Mouse (Mus musculus): ENCODE measurements at regions not wholly inside any gene's neighbourhood (a gene's known extent, or its start where the extent isn't known, plus 50 kb on each side); places are given as distances from the start of the nearest gene placed in this dataset.

DNA sequence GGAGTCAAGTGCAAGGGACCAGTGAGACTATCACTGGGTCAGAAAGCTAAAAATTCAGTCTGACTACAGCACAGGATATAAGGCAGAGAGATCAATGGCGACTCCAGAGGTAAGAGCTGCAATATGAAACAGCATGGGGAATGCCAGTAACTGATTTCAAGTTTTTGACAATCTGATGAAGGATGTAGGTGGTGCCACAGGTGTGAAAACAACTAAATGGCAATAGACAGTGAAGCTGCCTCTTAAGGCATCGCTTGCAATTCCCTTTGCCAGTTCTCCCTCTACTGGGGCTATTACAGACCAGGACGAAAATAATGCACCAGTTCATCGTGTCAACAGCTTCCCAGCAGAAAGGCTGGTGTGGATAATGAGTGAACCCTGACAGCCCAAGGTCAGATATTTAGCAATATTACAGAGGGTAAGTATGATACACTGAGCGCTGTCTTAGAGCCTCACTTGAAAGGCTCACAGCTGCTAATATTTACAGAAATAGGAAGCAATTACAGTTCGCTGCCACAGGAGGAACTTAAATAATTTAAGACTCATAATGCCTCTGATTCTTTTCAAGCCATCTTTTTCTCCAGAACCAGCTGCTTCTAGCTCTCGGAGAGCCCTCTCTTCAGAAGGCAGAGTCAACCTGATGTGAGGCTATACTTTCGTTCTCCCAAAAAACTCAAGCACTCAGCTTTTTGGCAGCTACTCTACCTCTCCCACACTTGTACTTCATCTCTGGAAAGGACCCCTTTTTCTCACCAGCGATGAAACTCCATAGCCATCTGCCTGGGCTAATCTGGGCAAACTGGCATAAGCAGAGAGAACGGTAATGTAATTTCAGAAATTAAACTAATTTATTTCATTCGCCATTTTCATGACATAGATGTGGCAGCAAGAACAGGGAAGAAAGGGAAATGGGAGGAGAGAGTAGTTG, 139.9 kb downstream of the Mat2b start:
- no peaks in the 10 kb centered on the region for H3K27me3 ChIP-seq (replicated peaks; ENCODE audit: control insufficient read depth, insufficient read depth, low read length)
- no peaks in the 10 kb centered on the region for H3K4me1 ChIP-seq (ENCODE audit: control insufficient read depth, insufficient read depth, low read length)
- no peak overlapping the region for H3K4me3 ChIP-seq (ENCODE audit: insufficient read depth, low read depth, low read length)
- DNase-seq: no peak
- no peaks in the 10 kb centered on the region for H3K36me3 ChIP-seq (ENCODE audit: control insufficient read depth, insufficient read depth, low read length)
- WGBS: 73% methylated on average over 11 of the region's 11 CpGs
- no peak overlapping the region for H3K27ac ChIP-seq (ENCODE audit: insufficient read depth, low read depth, low read length)
- TF ChIP-seq CTCF (conservative IDR thresholded peaks at IDR 0.05; ENCODE audit: insufficient read depth, insufficient read length, low read depth, low read length) (no peak), POLR2A (IDR thresholded peaks at IDR 0.05; ENCODE audit: low read depth, low read length) (no peak)

- 72% methylated on average over 2 of the region's 2 CpGs for WGBS
- DNase-seq: no peak
- H3K4me3 ChIP-seq (ENCODE audit: insufficient read depth, low read depth, low read length): no peak overlapping the region
- H3K36me3 ChIP-seq (ENCODE audit: control insufficient read depth, insufficient read depth, low read length): no peaks in the 10 kb centered on the region
- no peaks in the 10 kb centered on the region for H3K27me3 ChIP-seq (replicated peaks; ENCODE audit: control insufficient read depth, insufficient read depth, low read length)
- no peaks in the 10 kb centered on the region for H3K4me1 ChIP-seq (ENCODE audit: control insufficient read depth, insufficient read depth, low read length)
- no peak overlapping the region for H3K27ac ChIP-seq (ENCODE audit: insufficient read depth, low read depth, low read length)
- TF ChIP-seq POLR2A (IDR thresholded peaks at IDR 0.05; ENCODE audit: low read depth, low read length) (no peak), CTCF (conservative IDR thresholded peaks at IDR 0.05; ENCODE audit: insufficient read depth, insufficient read length, low read depth, low read length) (no peak)
These were observed 142.9 kb downstream of the Mat2b start for GRCm38 (mm10) chr11:40552054-40552453.

DNA sequence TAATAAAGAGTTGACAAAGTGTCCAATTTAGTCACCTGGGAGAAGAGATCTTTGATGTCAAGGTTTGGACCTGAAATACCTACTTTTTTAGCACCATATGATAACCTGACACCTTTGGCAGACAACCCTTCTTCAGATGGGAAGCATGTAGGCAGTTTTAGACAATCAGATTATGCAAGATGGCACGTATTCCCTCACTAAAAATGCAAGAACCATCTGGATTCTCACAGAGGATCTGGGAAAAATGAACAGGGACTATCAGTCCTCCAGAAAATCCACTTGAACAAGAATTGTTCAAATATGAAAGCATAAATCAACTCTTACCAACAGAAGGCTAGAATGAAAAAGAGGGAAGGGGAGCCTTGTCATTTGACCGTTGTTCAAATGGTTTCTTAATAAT, 148.4 kb downstream of the Mat2b start:
- 86% methylated on average over 2 of the region's 2 CpGs for WGBS
- no peak overlapping the region for H3K4me3 ChIP-seq (ENCODE audit: insufficient read depth, low read depth, low read length)
- DNase-seq: no peak
- H3K4me1 ChIP-seq (ENCODE audit: control insufficient read depth, insufficient read depth, low read length): no peaks in the 10 kb centered on the region
- H3K36me3 ChIP-seq (ENCODE audit: control insufficient read depth, insufficient read depth, low read length): no peaks in the 10 kb centered on the region
- H3K27me3 ChIP-seq (replicated peaks; ENCODE audit: control insufficient read depth, insufficient read depth, low read length): no peaks in the 10 kb centered on the region
- TF ChIP-seq CTCF (conservative IDR thresholded peaks at IDR 0.05; ENCODE audit: insufficient read depth, insufficient read length, low read depth, low read length) (no peak), POLR2A (IDR thresholded peaks at IDR 0.05; ENCODE audit: low read depth, low read length) (no peak)
- H3K27ac ChIP-seq (ENCODE audit: insufficient read depth, low read depth, low read length): no peak overlapping the region

DNA sequence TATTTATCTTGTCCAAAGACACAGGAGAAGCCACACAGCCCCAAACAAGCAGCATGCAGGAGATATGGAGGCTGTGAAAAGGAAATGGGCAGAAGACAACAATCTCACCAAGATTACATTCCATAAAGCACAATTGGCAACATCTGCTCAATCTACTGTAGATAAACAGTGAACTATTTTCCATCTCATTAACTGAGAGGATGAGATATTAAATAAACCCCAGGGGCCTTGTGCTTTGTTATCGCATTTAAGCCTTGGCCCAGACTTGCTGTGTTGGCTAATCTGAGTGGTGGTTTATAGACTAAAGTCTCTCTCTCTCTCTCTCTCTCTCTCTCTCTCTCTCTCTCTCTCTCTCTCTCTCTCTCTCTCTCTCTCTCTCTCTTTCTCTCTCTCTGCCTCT, 149.5 kb downstream of the Mat2b start:
- Histone ChIP-seq H3K27me3 (replicated peaks; ENCODE audit: control insufficient read depth, insufficient read depth, low read length) (no peaks in the 10 kb centered on the region), H3K4me3 (ENCODE audit: insufficient read depth, low read depth, low read length) (no peak overlapping the region), H3K4me1 (ENCODE audit: control insufficient read depth, insufficient read depth, low read length) (no peaks in the 10 kb centered on the region), H3K36me3 (ENCODE audit: control insufficient read depth, insufficient read depth, low read length) (no peaks in the 10 kb centered on the region), H3K27ac (ENCODE audit: insufficient read depth, low read depth, low read length) (no peak overlapping the region)
- no peak for DNase-seq
- 47% methylated on average over 1 of the region's 1 CpGs for WGBS
- no peak for TF ChIP-seq CTCF (conservative IDR thresholded peaks at IDR 0.05; ENCODE audit: insufficient read depth, insufficient read length, low read depth, low read length)
- no peak for TF ChIP-seq POLR2A (IDR thresholded peaks at IDR 0.05; ENCODE audit: low read depth, low read length)

DNA sequence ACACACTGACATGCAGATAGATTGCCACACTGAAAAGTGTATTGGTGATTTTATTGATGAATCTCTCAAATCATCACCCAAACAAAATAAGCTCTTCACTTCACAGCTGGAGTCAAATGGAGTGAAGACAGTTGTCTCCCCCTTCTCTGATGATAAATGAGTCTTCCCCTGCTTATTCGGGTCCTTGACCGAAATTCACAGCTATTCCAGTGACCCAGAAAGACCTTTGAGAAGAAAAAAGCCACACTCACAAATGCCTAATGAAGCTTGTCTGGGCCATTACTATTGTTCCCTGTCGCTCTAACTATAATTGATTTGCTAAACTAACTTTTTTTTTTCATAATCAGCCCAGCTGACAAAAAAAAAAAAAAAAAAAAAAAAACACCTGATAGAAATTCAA, 154.8 kb downstream of the Mat2b start:
- DNase-seq: no peak
- Histone ChIP-seq H3K27ac (ENCODE audit: insufficient read depth, low read depth, low read length) (no peak overlapping the region), H3K36me3 (ENCODE audit: control insufficient read depth, insufficient read depth, low read length) (no peaks in the 10 kb centered on the region), H3K4me1 (ENCODE audit: control insufficient read depth, insufficient read depth, low read length) (no peaks in the 10 kb centered on the region), H3K4me3 (ENCODE audit: insufficient read depth, low read depth, low read length) (no peak overlapping the region), H3K27me3 (replicated peaks; ENCODE audit: control insufficient read depth, insufficient read depth, low read length) (no peaks in the 10 kb centered on the region; the same call in 1 of the 2 replicates)
- WGBS: 25% methylated on average over 3 of the region's 3 CpGs
- TF ChIP-seq POLR2A (IDR thresholded peaks at IDR 0.05; ENCODE audit: low read depth, low read length) (no peak), CTCF (conservative IDR thresholded peaks at IDR 0.05; ENCODE audit: insufficient read depth, insufficient read length, low read depth, low read length) (no peak)

DNA sequence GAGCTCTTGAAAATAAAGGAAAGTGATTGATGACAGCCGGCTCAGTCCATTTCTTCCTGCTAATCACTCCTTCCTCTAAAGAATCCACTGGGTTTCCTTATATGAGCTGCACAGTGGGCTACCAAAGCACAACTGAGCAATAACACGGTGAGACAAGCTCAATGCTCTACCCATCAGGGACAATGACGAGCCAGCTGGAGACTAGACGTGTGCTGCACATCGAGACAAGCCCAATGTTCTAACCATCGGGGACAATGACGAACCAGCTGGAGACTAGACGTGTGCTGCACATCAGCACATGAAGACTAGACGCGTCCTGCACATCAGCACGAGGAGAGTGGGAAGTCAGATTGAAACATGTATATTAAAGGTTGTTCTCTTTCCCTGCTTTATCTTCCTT, 155.2 kb downstream of the Mat2b start:
- no peaks in the 10 kb centered on the region for H3K4me1 ChIP-seq (ENCODE audit: control insufficient read depth, insufficient read depth, low read length)
- no peaks in the 10 kb centered on the region; the same call in 1 of the 2 replicates for H3K27me3 ChIP-seq (replicated peaks; ENCODE audit: control insufficient read depth, insufficient read depth, low read length)
- TF ChIP-seq POLR2A (IDR thresholded peaks at IDR 0.05; ENCODE audit: low read depth, low read length) (no peak), CTCF (conservative IDR thresholded peaks at IDR 0.05; ENCODE audit: insufficient read depth, insufficient read length, low read depth, low read length) (no peak)
- WGBS: 41% methylated on average over 11 of the region's 11 CpGs
- no peak overlapping the region for H3K27ac ChIP-seq (ENCODE audit: insufficient read depth, low read depth, low read length)
- no peak overlapping the region for H3K4me3 ChIP-seq (ENCODE audit: insufficient read depth, low read depth, low read length)
- no peaks in the 10 kb centered on the region for H3K36me3 ChIP-seq (ENCODE audit: control insufficient read depth, insufficient read depth, low read length)
- no peak for DNase-seq

GRCm38 (mm10) chr11:40536236-40536765, 158.7 kb downstream of the Mat2b start:
- WGBS: 85% methylated on average over 14 of the region's 14 CpGs
- no peaks in the 10 kb centered on the region; the same call in 1 of the 2 replicates for H3K27me3 ChIP-seq (replicated peaks; ENCODE audit: control insufficient read depth, insufficient read depth, low read length)
- H3K4me1 ChIP-seq (ENCODE audit: control insufficient read depth, insufficient read depth, low read length): no peaks in the 10 kb centered on the region
- H3K27ac ChIP-seq (ENCODE audit: insufficient read depth, low read depth, low read length): no peak overlapping the region
- H3K36me3 ChIP-seq (ENCODE audit: control insufficient read depth, insufficient read depth, low read length): no peaks in the 10 kb centered on the region
- TF ChIP-seq POLR2A (IDR thresholded peaks at IDR 0.05; ENCODE audit: low read depth, low read length) (no peak), CTCF (conservative IDR thresholded peaks at IDR 0.05; ENCODE audit: insufficient read depth, insufficient read length, low read depth, low read length) (no peak)
- no peak for DNase-seq
- no peak overlapping the region for H3K4me3 ChIP-seq (ENCODE audit: insufficient read depth, low read depth, low read length)
